In genomic region chr9:111918275-111918940, GRCm38 (mm10) we compare ENCODE assay signal across 8 mouse cellular contexts.
DNase-seq lines count a peak whose midpoint lies in the region; ATAC-seq and TF ChIP-seq lines count a peak whose summit lies in the region.

No protein-coding gene starts in this region.

- TF ChIP-seq POLR2A in limb, embryonic 14.5 days (IDR thresholded peaks at IDR 0.05; ENCODE audit: borderline replicate concordance, extremely low read depth, insufficient read depth, insufficient read length): no peak

- no peak overlapping the region for H3K4me2 ChIP-seq in kidney, postnatal 0 days (ENCODE audit: low read length)
- H3K4me2 ChIP-seq in limb, embryonic 14.5 days (replicated peaks; ENCODE audit: low read depth, low read length, severe bottlenecking): no peak overlapping the region; the same call in 1 of the 2 replicates
- no peak overlapping the region for H3K4me2 ChIP-seq in neural tube, embryonic 12.5 days (replicated peaks)

- 21% methylated on average over 16 of the region's 16 CpGs for WGBS in kidney, postnatal 0 days
- 15% methylated on average over 16 of the region's 16 CpGs for WGBS in limb, embryonic 14.5 days
- WGBS in neural tube, embryonic 12.5 days: 21% methylated on average over 16 of the region's 16 CpGs

- H3K9ac ChIP-seq in kidney, postnatal 0 days (ENCODE audit: low read depth, low read length): no peak overlapping the region
- no peak overlapping the region for H3K9ac ChIP-seq in limb, embryonic 14.5 days (ENCODE audit: low read depth, low read length, severe bottlenecking)
- no peak overlapping the region for H3K9ac ChIP-seq in neural tube, embryonic 12.5 days

- H3K27ac ChIP-seq in kidney, postnatal 0 days: no peak overlapping the region
- H3K27ac ChIP-seq in limb, embryonic 14.5 days (replicated peaks; ENCODE audit: low read depth, low read length): no peak overlapping the region
- no peak overlapping the region for H3K27ac ChIP-seq in neural tube, embryonic 12.5 days

- peak; percentile 94 for TF ChIP-seq CTCF in kidney, postnatal 0 days (IDR thresholded peaks at IDR 0.05; ENCODE audit: low read depth)

- no peaks in the 10 kb centered on the region for H3K27me3 ChIP-seq in kidney, postnatal 0 days (ENCODE audit: insufficient read depth, low read length)
- no peaks in the 10 kb centered on the region for H3K27me3 ChIP-seq in limb, embryonic 14.5 days (ENCODE audit: control insufficient read depth, insufficient read depth, low read length)
- no peaks in the 10 kb centered on the region for H3K27me3 ChIP-seq in neural tube, embryonic 12.5 days (replicated peaks)

- peak; percentile 56 for DNase-seq in 416B (ENCODE audit: low read depth)
- DNase-seq in adrenal gland, postnatal 14 days: peak; percentile 80
- peak; percentile 72 for DNase-seq in embryo, embryonic 11.5 days (ENCODE audit: low read depth, low spot score)
- DNase-seq in kidney, postnatal 0 days (ENCODE audit: low spot score): peak; percentile 77
- DNase-seq in limb, embryonic 14.5 days (ENCODE audit: low spot score): peak; percentile 76
- peak; percentile 5 to 46 for DNase-seq in thymus, postnatal 10 days (ENCODE audit: low spot score in 2 of 2)

- no peaks in the 10 kb centered on the region for H3K9me3 ChIP-seq in kidney, postnatal 0 days (replicated peaks; ENCODE audit: low read length)
- no peaks in the 10 kb centered on the region for H3K9me3 ChIP-seq in limb, embryonic 14.5 days (ENCODE audit: control insufficient read depth, low read length)
- H3K9me3 ChIP-seq in neural tube, embryonic 12.5 days: no peaks in the 10 kb centered on the region

- no peaks in the 10 kb centered on the region for H3K4me1 ChIP-seq in kidney, postnatal 0 days (replicated peaks; ENCODE audit: insufficient read depth, low read length)
- H3K4me1 ChIP-seq in limb, embryonic 14.5 days (ENCODE audit: control insufficient read depth, insufficient read depth, low read length): no peaks in the 10 kb centered on the region
- no peaks in the 10 kb centered on the region for H3K4me1 ChIP-seq in neural tube, embryonic 12.5 days

- no peaks in the 10 kb centered on the region for H3K36me3 ChIP-seq in kidney, postnatal 0 days (ENCODE audit: insufficient read depth, low read length)
- H3K36me3 ChIP-seq in limb, embryonic 14.5 days (ENCODE audit: control insufficient read depth, insufficient read depth, low read length): no peaks in the 10 kb centered on the region
- no peaks in the 10 kb centered on the region for H3K36me3 ChIP-seq in neural tube, embryonic 12.5 days

- no peak overlapping the region for H3K4me3 ChIP-seq in kidney, postnatal 0 days (replicated peaks; ENCODE audit: low read depth, low read length)
- H3K4me3 ChIP-seq in limb, embryonic 14.5 days (replicated peaks; ENCODE audit: low read length): no peak overlapping the region
- H3K4me3 ChIP-seq in neural tube, embryonic 12.5 days: no peak overlapping the region

- ATAC-seq in granulocyte monocyte progenitor cell, adult 5-6 weeks (replicated peaks; ENCODE audit: poor library complexity, severe bottlenecking): peak; percentile 87
- 0 out of 2 replicates have a peak, but pooled peaks have one; percentile 40 for ATAC-seq in kidney, postnatal 0 days (replicated peaks; ENCODE audit: low FRiP score, low read depth)
- peak; percentile 83 for ATAC-seq in limb, embryonic 14.5 days (ENCODE audit: low FRiP score, low read depth)
- ATAC-seq in neural tube, embryonic 12.5 days (ENCODE audit: low FRiP score, low read depth): peak; percentile 77

Comparison
In these comparisons a context has a peak if more than half of its experiments do, and no peak if none do; other contexts are left out.
1. DNase-seq: peak in every context shown above with its lines; median percentile 80 in adrenal gland, postnatal 14 days; 77 in kidney, postnatal 0 days; 76 in limb, embryonic 14.5 days; 72 in embryo, embryonic 11.5 days; 56 in 416B; 26 in thymus, postnatal 10 days.